Mouse (Mus musculus): Measurements from ENCODE around the gene Mrpl48.
"Not testable (repeated sequence)": the region's sequence is repeated elsewhere in the genome, so short reads cannot be mapped to it uniquely, and the experiment has no call there.

The Mrpl48 gene

GRCm38 (mm10) chr7:100582727-100583236 lies 25.3 kb downstream of the Mrpl48 start:
- DNase-seq (ENCODE audit: low spot score): peak; percentile 89

- DNase-seq (ENCODE audit: low spot score): no peak
Measured at GRCm38 (mm10) chr7:100582235-100582634, 25.9 kb downstream of the Mrpl48 start.

- peak; percentile 17 for DNase-seq (ENCODE audit: low spot score)
Measured at GRCm38 (mm10) chr7:100578794-100579193, 29.3 kb downstream of the Mrpl48 start.

GRCm38 (mm10) chr7:100572704-100573103 lies 35.4 kb downstream of the Mrpl48 start:
- DNase-seq (ENCODE audit: low spot score): no peak

- DNase-seq (ENCODE audit: low spot score): no peak
Measured at GRCm38 (mm10) chr7:100572061-100572460, 36.0 kb downstream of the Mrpl48 start.

- DNase-seq (ENCODE audit: low spot score): no peak
Measured at GRCm38 (mm10) chr7:100570930-100571715, 37.0 kb downstream of the Mrpl48 start.

GRCm38 (mm10) chr7:100569907-100570306 lies 38.2 kb downstream of the Mrpl48 start:
- DNase-seq (ENCODE audit: low spot score): no peak

- not testable (repeated sequence) for DNase-seq (ENCODE audit: low spot score)
Measured at GRCm38 (mm10) chr7:100567238-100567637, 40.9 kb downstream of the Mrpl48 start.

GRCm38 (mm10) chr7:100561861-100562587 lies 46.1 kb downstream of the Mrpl48 start:
- no peak for DNase-seq (ENCODE audit: low spot score)

- no peak for DNase-seq (ENCODE audit: low spot score)
Measured at GRCm38 (mm10) chr7:100559331-100559730, 48.8 kb downstream of the Mrpl48 start.

GRCm38 (mm10) chr7:100557241-100557640 lies 50.9 kb downstream of the Mrpl48 start:
- DNase-seq (ENCODE audit: low spot score): no peak

GRCm38 (mm10) chr7:100555431-100555951 lies 52.6 kb downstream of the Mrpl48 start:
- no peak for DNase-seq (ENCODE audit: low spot score)

GRCm38 (mm10) chr7:100554939-100555338 lies 53.2 kb downstream of the Mrpl48 start:
- DNase-seq (ENCODE audit: low spot score): no peak

GRCm38 (mm10) chr7:100550338-100551007 lies 57.6 kb downstream of the Mrpl48 start:
- DNase-seq (ENCODE audit: low spot score): peak; percentile 9

- no peak for DNase-seq (ENCODE audit: low spot score)
Measured at GRCm38 (mm10) chr7:100549796-100550195, 58.3 kb downstream of the Mrpl48 start.

GRCm38 (mm10) chr7:100547631-100548030 lies 60.5 kb downstream of the Mrpl48 start:
- no peak for DNase-seq (ENCODE audit: low spot score)

GRCm38 (mm10) chr7:100544437-100544836 lies 63.7 kb downstream of the Mrpl48 start:
- no peak for DNase-seq (ENCODE audit: low spot score)

- no peak for DNase-seq (ENCODE audit: low spot score)
Measured at GRCm38 (mm10) chr7:100539516-100539915, 68.6 kb downstream of the Mrpl48 start.

- no peak for DNase-seq (ENCODE audit: low spot score)
Measured at GRCm38 (mm10) chr7:100537519-100537902, 70.6 kb downstream of the Mrpl48 start.

- DNase-seq (ENCODE audit: low spot score): peak; percentile 86
Measured at GRCm38 (mm10) chr7:100536804-100537518, 71.1 kb downstream of the Mrpl48 start, which contains the start of gene Coa4. Gene Coa4, plus strand, starts transcription at chr7:100537071.

GRCm38 (mm10) chr7:100535831-100536230 lies 72.3 kb downstream of the Mrpl48 start:
- no peak for DNase-seq (ENCODE audit: low spot score)
